Mouse (Mus musculus): ENCODE measurements at regions not wholly inside any gene's neighbourhood (a gene's known extent, or its start where the extent isn't known, plus 50 kb on each side); places are given as distances from the start of the nearest gene placed in this dataset.

- DNase-seq, result peak in 1 of 2 experiments; percentile 12
These were observed 105.2 kb downstream of the Lrig3 start for GRCm38 (mm10) chr10:126070984-126071713.

DNA sequence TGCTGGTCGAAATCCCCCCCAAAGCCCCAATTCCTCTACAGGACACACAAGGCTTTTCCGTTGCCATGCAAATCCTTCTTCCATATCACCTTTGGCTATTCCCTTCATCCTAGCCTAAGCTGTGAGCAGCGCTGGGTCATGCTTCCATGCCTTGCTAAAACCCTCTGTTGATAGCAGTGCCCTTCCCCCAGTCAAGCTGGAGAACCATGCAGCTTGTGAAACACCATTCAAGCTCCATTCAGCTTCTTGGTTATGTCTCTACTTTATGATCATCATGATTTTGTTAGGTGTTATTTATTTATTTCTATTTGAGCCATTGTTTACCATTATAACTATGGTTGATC is 105.7 kb downstream of the Lrig3 start:
- DNase-seq, result no peak

GRCm38 (mm10) chr10:126077313-126077966 is 111.5 kb downstream of the Lrig3 start:
- no peak for DNase-seq

DNA sequence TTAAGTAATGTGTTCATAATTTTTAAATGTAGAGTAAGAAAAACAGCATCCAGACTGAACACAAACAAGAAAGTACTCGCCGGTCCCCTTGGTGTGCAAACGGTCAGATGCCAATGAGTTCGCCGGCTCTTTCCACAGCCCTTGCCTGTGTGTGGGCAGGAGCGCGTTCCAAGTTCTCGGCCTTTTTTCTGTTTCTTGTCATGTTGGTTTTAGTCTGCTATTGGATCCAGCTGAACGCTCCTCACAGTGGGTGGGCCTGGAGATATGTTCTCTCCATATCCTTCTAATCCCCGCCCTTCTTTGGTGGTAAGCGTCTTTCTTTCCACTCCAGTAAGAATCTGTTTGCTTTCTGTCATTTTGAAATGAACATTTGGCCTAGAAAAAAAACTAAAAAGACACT is 116.6 kb downstream of the Lrig3 start:
- peak; percentile 49 to 65 for DNase-seq

DNA sequence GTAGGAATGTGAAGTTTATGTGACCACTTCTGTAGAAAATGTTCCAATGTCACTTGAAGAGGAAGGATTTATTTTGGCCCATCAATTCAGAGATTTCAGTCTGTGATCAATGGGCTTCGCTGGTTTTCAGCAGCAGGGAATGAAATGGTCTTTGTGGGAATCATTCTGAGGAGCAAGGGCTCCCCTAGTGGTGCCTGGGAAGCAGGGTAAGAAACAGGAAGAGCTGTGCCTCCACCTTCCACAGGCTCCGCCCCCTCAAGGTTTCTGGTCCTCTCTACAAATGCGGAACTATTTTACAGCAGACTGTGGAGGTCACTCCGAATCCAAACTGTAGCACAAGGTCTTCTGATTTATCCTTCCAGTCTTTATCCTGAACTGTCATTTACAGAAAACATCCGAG is 120.7 kb downstream of the Lrig3 start:
- peak; percentile 6 to 17 for DNase-seq

DNA sequence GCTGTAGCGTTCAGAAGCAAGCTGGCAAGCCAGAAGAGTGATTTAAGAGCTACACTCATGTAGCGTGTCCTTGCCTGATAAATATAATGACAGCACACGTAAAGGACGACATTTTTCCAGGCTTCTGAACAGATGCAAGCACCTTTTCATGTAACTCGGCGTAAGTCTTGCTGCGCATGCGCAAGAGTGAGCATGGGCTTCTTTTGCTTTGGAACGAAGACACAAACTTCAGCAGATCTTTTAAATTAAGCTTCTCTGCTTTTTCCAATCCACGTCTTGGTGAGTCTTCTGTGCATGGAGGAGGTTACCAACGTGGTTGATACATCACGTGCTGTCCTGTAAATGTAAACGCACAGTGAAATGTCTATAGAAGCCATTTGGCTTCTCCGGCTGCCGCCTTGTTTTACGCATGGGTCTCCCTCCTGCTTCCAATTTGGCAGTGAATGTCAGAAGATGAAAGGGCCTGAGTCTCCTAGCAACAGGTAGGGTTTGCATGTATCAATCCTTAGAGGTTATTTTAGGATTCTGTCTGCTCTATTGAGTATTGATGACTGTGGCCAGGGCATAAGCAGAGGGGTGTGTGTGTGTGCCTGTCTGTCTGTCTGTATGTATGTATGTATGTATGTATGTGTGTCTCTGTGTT is 128.4 kb downstream of the Lrig3 start:
- no peak for DNase-seq

DNA sequence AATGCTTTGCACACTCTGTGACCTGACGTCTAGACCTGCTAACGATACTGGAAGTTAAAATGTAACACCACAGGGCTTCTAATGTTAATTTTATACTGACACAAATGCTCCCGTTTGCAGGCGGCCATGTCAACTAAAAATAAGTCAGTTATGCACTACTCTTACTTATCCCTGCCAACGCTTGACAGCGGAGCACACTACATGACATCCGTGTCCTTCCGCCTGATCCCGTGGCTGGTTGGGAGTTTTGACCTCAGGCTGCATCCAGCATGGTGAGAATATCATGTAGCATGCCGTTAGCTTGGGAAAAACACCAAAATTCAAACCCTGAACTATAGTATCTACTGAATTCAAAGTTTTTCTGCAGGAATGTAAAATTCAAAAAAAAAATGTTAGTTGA is 131.9 kb downstream of the Lrig3 start:
- no peak for DNase-seq

GRCm38 (mm10) chr10:126102876-126103275 is 136.9 kb downstream of the Lrig3 start:
- DNase-seq, result no peak

DNA sequence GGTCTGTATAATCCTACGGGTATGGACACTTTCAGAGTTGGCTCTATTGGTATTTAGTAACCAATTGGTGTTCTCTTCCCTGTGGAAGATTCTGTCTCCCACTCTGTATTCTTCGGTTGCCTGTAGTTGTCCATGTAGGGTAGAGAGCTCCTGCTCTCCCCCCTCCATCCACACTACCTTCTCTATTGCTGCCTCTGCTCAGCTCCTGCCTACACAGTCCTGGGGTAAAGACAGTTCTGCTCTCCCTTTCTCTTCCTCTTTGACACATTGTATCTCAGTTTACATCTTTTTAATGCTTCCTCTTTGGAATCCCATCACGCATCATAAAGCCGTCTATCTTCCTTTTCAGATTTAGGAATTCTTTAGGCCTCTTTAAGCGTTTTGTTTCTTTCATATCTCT is 147.1 kb downstream of the Lrig3 start:
- DNase-seq, result no peak

GRCm38 (mm10) chr10:126115386-126115785 is 149.4 kb downstream of the Lrig3 start:
- no peak for DNase-seq

GRCm38 (mm10) chr10:126121626-126122025 is 155.7 kb downstream of the Lrig3 start:
- DNase-seq, result no peak

- no peak for DNase-seq
These were observed 156.5 kb downstream of the Lrig3 start for GRCm38 (mm10) chr10:126122504-126122903.

DNA sequence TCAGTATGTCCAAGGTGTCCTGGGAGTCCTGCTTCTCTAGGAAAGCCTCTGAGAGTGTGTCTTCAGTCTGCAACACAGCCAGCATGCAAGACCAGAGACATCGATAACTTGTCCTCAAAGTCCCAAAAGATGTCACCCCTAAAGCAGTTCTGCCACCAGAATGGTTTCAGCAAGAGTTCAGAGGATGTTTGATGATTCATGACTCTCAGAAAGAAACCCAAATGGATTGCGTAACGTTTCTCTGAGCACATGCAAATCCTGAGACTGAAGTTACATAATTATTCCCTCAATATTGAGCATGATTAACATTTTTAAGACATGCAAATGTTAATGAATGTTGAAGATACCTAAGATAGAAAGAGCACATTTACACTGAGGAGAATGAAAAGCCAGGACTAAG is 167.2 kb downstream of the Lrig3 start:
- no peak for DNase-seq

GRCm38 (mm10) chr10:126133957-126134356 is 168.0 kb downstream of the Lrig3 start:
- no peak for DNase-seq

- no peak for DNase-seq
These were observed 172.6 kb downstream of the Lrig3 start for GRCm38 (mm10) chr10:126138585-126138984.

DNA sequence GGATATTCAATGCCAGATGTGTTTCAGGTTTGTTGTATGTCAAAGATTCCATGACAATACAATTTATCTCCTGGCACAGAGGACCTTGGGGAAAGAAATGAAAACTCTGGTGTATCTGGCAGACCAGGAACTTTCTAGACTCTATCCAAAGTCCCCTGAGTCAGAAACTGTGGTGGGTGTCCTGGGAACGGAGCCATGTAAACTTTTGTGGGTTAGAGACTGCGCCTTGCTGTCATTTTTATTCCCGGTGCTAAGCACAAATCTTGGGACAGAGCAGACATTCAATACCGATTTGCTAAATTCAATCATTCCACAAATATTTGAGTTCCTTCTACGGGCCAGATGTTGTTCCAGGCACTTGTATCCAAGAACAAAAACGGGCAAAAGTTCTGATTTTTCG is 175.6 kb downstream of the Lrig3 start:
- DNase-seq, result no peak

GRCm38 (mm10) chr10:126143833-126144232 is 177.9 kb downstream of the Lrig3 start:
- peak; percentile 46 to 59 for DNase-seq

DNA sequence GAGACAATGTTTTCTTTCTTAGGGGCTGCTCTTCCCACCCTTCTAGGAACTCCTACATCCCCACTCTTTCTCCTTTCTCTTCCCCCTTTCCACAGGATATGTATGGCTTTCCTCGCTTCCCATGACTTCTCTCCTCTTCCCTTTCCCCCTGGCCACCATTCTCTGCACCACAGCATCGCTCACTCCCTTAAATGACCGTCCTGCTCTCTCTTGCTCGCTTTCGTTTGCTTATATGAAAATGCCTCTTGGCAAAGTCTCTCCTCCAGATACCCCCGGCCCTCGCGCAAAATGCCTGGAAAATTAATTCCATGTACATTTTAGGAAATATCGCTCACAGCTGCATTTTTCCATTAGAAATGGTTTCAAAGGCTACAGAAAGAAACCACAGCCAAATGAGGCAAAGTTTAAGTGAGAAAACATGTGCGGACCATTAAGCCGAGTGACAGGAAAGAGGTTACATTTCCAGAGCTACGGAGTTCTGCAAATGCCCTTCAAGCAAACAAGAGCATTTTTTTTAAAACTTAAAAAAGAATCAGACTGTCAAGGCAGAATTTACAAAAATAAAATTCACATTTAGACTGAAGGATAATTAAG is 178.7 kb downstream of the Lrig3 start:
- peak; percentile 14 to 21 for DNase-seq

GRCm38 (mm10) chr10:126157300-126157699 is 191.3 kb downstream of the Lrig3 start:
- peak; percentile 10 to 12 for DNase-seq

DNA sequence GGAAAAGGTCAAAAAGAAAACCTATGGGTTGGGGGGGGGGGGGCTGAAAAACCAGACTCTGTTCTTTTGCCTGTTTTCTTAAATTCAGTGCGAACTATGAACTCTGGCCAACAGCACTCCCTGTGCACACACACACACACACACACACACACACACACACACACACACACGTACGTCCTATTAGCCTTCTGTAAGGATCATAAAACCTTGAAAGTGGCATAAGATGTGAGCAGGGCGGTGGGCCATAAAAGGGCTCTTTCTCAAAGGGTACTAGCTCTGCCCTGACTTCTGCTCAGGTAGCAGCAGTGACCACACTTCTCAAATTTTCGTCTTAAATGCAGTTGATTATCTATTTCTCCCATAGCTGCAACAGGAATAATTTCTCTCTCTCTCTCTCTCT is 199.2 kb downstream of the Lrig3 start:
- DNase-seq, result no peak

GRCm38 (mm10) chr10:126169095-126169873 is 203.3 kb downstream of the Lrig3 start:
- DNase-seq, result no peak

GRCm38 (mm10) chr10:126169874-126170163 is 203.9 kb downstream of the Lrig3 start:
- no peak for DNase-seq

All from kidney, postnatal 4 days (tissue).